Mouse (Mus musculus) neural tube, embryonic 13.5 days (tissue): ENCODE measurements around the gene 1700020N01Rik. TPM values are rescaled to one million over a fixed set of nuclear protein-coding genes. Genes with fewer than 3 reads are reported as not detected.

ENCODE experiments used
- ATAC-seq: fragments of 200-750 bp; cut with Nextera tagmentation; 2 replicates; pipeline ENCODE4 v1.8.0; 2017; ENCODE audit warnings: low read depth, mild to moderate bottlenecking, moderate TSS enrichment, moderate library complexity
- H3K27ac ChIP-seq: fragments of 300-500 bp; sonication (generic); replicated peaks from 2 replicates; pipeline ENCODE4 v1.5.1; 2015; ENCODE audit warnings: moderate library complexity, mild to moderate bottlenecking, inconsistent platforms
- H3K27me3 ChIP-seq: fragments of 300-500 bp; sonication (generic); 2 replicates; pipeline ENCODE4 v1.6.1; 2015; ENCODE audit warnings: mild to moderate bottlenecking, inconsistent platforms
- H3K36me3 ChIP-seq: fragments of 300-500 bp; sonication (generic); 2 replicates; pipeline ENCODE4 v1.6.1; 2015; ENCODE audit warnings: mild to moderate bottlenecking, inconsistent platforms
- H3K4me1 ChIP-seq: fragments of 300-500 bp; sonication (generic); replicated peaks from 2 replicates; pipeline ENCODE4 v1.6.1; 2015; ENCODE audit warnings: inconsistent platforms
- H3K4me2 ChIP-seq: fragments of 300-500 bp; sonication (generic); 2 replicates; pipeline ENCODE4 v1.6.1; 2015; ENCODE audit warnings: inconsistent platforms, mild to moderate bottlenecking, moderate library complexity
- H3K4me3 ChIP-seq: fragments of 300-500 bp; sonication (generic); 2 replicates; pipeline ENCODE4 v1.5.1; 2015; ENCODE audit warnings: mild to moderate bottlenecking, inconsistent platforms
- H3K9ac ChIP-seq: fragments of 300-500 bp; sonication (generic); 2 replicates; pipeline ENCODE4 v1.6.1; 2015; ENCODE audit warnings: moderate library complexity, mild to moderate bottlenecking, inconsistent platforms
- H3K9me3 ChIP-seq: fragments of 300-500 bp; sonication (generic); 2 replicates; pipeline ENCODE4 v1.6.1; 2016; ENCODE audit warnings: inconsistent platforms
- WGBS: fragments of 180-500 bp; shearing (Covaris S2); methylation state at CpG from one replicate; pipeline ENCODE4 v1.1.7; 2015; 5-methylcytosine and 5-hydroxymethylcytosine counted together
- polyA plus RNA-seq: library from polyadenylated mRNA; unstranded; fragments of >200 nt; fragmentation: Nextera tagmentation; extraction: Ambion mirVana; gene quantifications from 2 replicates; pipeline ENCODE4 v1.2.1, GENCODE M21; 2015

1700020N01Rik gene
- polyA plus RNA-seq: not detected in 2 replicates

DNA sequence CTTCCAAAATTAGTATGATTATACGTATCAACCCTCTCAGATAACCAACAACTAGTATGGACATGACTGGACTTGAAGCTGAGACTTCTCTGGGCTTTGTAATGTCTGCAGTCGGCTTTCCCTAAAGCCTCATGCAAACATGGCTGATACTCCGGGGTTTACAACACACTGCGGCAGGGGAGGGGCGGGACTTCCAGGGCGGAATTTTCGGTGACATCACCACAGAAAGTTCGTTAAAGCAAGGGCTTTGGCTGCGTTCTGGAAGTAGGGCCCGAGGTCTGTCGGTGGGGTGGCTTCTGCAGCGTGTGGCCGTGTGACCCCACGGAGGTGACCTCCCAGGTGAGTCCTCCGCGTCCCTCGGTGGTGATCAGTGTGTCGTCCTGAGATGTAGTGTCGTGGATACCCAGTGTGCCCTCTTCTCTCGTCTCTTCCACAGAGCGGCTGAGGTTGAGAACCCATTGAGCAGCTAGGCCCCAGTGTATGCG, at the start of gene 1700020N01Rik:
Gene 1700020N01Rik, plus strand, starts transcription at position 250 of the 485 bp plus-strand sequence.
- no peaks in the 10 kb centered on the region for H3K9me3 ChIP-seq
- H3K4me1 ChIP-seq: no peaks in the 10 kb centered on the region
- H3K9ac ChIP-seq: no peak within 1 kb of the TSS
- H3K4me3 ChIP-seq: no peak within 1 kb of the TSS
- H3K27me3 ChIP-seq: no peaks in the 10 kb centered on the region
- WGBS: 96% methylated on average over 22 of the region's 22 CpGs
- ATAC-seq: no peak
- H3K36me3 ChIP-seq: no peaks in the 10 kb centered on the region
- H3K27ac ChIP-seq: no peak within 1 kb of the TSS
- no peak within 1 kb of the TSS for H3K4me2 ChIP-seq

GRCm38 (mm10) chr10:21543576-21544278, 49.2 kb upstream of the 1700020N01Rik start:
- WGBS: 55% methylated on average over 3 of the region's 3 CpGs
- H3K9ac ChIP-seq: no peak overlapping the region
- ATAC-seq: no peak
- H3K36me3 ChIP-seq: no peaks in the 10 kb centered on the region
- peaks cover 13% of the 10 kb centered on the region for H3K4me1 ChIP-seq
- no peaks in the 10 kb centered on the region for H3K9me3 ChIP-seq
- no peak overlapping the region for H3K4me3 ChIP-seq
- H3K27ac ChIP-seq: no peak overlapping the region
- H3K27me3 ChIP-seq: no peaks in the 10 kb centered on the region
- H3K4me2 ChIP-seq: no peak overlapping the region

GRCm38 (mm10) chr10:21544721-21545120, 48.2 kb upstream of the 1700020N01Rik start:
- no peak overlapping the region for H3K9ac ChIP-seq
- peaks cover 13% of the 10 kb centered on the region for H3K4me1 ChIP-seq
- H3K27ac ChIP-seq: no peak overlapping the region
- H3K27me3 ChIP-seq: no peaks in the 10 kb centered on the region
- no peak overlapping the region for H3K4me2 ChIP-seq
- 89% methylated on average over 4 of the region's 4 CpGs for WGBS
- no peak for ATAC-seq
- H3K9me3 ChIP-seq: no peaks in the 10 kb centered on the region
- H3K36me3 ChIP-seq: no peaks in the 10 kb centered on the region
- H3K4me3 ChIP-seq: no peak overlapping the region

DNA sequence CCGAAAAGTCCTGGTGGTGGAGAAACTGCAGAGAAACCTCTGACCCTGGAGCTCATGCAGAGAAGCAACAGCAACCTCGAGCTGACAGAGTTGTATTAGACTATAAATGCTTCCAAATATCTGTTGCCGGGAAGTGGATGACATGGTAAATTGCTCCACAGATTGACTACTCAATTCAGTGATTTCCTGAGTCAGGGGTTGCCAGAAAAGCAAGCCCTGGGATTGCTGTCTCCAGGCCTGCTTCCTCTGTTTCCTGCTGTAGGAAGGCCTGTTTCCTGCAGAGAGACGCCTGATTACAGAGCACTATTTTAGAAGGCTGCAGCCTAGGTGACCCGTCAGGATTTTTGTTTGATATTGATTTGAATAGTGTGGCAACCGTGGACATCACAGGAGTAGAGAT, 47.5 kb upstream of the 1700020N01Rik start:
- WGBS: 37% methylated on average over 6 of the region's 6 CpGs
- H3K27ac ChIP-seq: no peak overlapping the region
- ATAC-seq: no peak

DNA sequence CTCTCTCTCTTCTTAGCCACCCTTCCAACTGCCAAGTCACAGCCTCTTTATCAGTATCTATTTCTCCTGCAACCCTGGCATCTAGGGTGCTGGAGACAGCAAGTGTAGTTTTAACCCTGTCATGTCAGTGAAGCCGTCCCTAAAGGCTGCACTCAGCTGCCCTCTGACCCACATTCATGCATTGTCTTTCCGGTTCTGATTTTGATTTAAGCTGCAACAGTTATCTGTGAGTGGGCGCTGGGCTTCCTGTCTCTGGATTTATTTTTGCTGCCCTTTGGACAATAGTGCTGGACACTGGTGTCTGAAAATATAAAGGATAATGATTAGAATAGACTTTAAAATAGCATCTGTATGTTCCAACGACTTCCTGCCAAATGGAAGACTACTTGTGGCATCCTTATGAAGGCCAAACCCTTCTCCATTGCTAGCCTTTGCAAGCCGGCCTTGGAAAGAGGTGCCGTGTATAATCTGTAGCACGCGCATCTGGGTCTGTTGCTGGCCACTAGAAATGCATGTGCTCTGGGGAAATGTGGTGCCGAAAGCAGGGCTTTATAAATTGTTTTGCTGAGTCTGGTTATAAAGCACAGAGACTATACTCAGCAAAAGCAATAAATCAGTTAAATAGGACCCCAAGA, 44.0 kb upstream of the 1700020N01Rik start:
- Histone ChIP-seq H3K4me2 (no peak overlapping the region), H3K27me3 (no peaks in the 10 kb centered on the region), H3K4me1 (peaks cover 6% of the 10 kb centered on the region), H3K36me3 (no peaks in the 10 kb centered on the region), H3K9ac (no peak overlapping the region), H3K27ac (no peak overlapping the region), H3K4me3 (no peak overlapping the region), H3K9me3 (no peaks in the 10 kb centered on the region)
- ATAC-seq: no peak
- 70% methylated on average over 9 of the region's 9 CpGs for WGBS

More for the DNA sequence above, 47.5 kb upstream of the 1700020N01Rik start:
- no peaks in the 10 kb centered on the region for H3K36me3 ChIP-seq
- H3K27me3 ChIP-seq: no peaks in the 10 kb centered on the region
- no peaks in the 10 kb centered on the region for H3K9me3 ChIP-seq
- no peak overlapping the region for H3K9ac ChIP-seq
- H3K4me3 ChIP-seq: no peak overlapping the region
- H3K4me1 ChIP-seq: peaks cover 13% of the 10 kb centered on the region
- H3K4me2 ChIP-seq: no peak overlapping the region

DNA sequence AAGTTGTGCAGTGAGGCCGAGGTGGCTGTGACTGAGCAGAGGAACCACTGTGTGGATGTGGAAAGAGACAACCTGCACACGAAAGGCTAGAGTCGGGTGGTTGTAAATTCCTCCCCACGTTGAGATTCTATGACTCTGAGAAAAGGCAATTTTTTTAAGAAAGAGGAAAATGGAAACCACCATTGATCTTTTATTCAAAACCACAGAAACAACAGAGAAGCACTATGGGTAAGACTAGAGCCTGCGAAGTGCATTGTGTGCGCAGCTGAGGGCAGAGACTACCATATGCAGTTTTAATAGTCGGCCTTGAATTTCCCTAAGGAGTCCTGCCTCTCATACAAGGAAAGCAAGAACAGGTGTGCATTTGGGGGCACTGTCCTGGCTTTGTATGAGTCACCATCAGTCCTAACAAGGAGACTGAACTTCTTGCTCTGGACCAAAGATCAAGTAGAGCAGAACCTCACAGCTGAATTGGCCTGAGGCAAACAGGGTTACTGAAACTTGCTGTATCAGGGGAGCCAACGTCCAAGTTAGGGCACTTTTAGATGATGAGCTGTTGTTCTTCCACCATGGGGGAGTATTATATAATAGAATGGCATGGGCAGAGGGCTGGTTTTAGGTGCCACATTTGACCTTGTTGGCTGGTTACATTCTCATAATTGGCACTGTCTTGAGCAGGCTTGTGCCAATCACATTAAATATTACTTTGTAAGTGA, 39.8 kb upstream of the 1700020N01Rik start:
- 87% methylated on average over 8 of the region's 8 CpGs for WGBS
- H3K4me1 ChIP-seq: peaks cover under 1% of the 10 kb centered on the region
- H3K9ac ChIP-seq: no peak overlapping the region
- no peak overlapping the region for H3K4me3 ChIP-seq
- H3K4me2 ChIP-seq: no peak overlapping the region
- H3K36me3 ChIP-seq: no peaks in the 10 kb centered on the region
- no peaks in the 10 kb centered on the region for H3K27me3 ChIP-seq
- no peak for ATAC-seq
- H3K9me3 ChIP-seq: no peaks in the 10 kb centered on the region
- H3K27ac ChIP-seq: no peak overlapping the region

DNA sequence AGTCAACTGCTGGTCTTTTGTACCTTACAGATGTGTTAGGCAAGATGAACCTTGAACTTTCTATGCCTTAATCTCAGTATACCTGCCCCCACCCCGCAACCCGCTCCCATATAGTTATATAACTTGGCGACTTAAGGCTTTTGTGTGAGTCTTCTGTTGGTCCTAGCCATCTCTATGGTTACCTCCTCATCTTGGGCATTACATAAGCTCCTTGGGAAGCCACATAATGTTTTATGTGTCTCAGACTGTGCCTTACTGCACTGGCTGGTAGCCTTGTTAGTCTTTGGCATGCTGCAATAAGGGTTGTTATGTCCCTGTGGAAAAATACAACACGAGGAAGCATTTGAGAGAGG, 39.3 kb upstream of the 1700020N01Rik start:
- no peaks in the 10 kb centered on the region for H3K27me3 ChIP-seq
- 83% methylated on average over 4 of the region's 4 CpGs for WGBS
- no peaks in the 10 kb centered on the region for H3K9me3 ChIP-seq
- ATAC-seq: no peak
- H3K27ac ChIP-seq: no peak overlapping the region
- H3K4me3 ChIP-seq: no peak overlapping the region
- no peak overlapping the region for H3K4me2 ChIP-seq
- H3K4me1 ChIP-seq: peaks cover 6% of the 10 kb centered on the region
- H3K36me3 ChIP-seq: no peaks in the 10 kb centered on the region
- H3K9ac ChIP-seq: no peak overlapping the region

DNA sequence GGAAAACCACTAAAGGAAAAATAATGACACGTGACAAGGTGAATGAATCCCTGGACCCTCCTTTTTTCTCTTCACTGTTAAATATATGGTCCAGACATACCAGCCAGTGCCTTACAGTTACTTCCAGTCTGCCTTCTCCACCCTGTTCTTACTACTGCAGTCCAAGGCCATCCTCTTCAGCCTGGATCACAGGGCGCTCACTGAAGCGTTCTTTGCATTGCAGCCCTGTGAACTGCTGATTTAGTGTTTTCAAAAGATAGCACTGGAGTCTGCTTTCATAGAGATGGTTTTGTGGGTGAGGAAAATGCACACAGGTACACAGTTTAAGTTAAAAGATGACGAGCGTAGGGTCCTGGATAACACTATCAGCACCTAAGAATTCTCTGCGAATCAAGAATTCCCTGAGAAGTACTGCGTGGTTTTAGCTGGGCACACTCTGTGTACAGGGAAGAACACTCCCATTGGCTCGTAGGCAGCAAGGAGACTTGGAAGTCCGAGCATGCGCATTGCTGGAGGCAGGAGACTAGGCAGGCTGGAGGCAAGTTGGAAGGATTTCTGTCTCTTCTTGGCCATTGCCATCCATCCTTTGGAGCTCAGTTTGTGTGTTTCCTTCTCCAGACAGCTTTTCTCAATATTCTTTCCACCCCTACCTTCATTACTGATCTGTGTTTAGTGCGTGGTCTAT, 37.9 kb upstream of the 1700020N01Rik start:
- 86% methylated on average over 11 of the region's 11 CpGs for WGBS
- H3K9ac ChIP-seq: no peak overlapping the region

GRCm38 (mm10) chr10:21559769-21560168, 33.2 kb upstream of the 1700020N01Rik start:
- Histone ChIP-seq H3K9ac (no peak overlapping the region), H3K27ac (peak overlapping the region; percentile 47), H3K9me3 (no peaks in the 10 kb centered on the region), H3K4me2 (peak overlapping the region; percentile 38), H3K4me3 (peak overlapping the region; percentile 12; the same call in 1 of the 2 replicates), H3K27me3 (no peaks in the 10 kb centered on the region), H3K36me3 (no peaks in the 10 kb centered on the region), H3K4me1 (peaks cover 21% of the 10 kb centered on the region)
- 38% methylated on average over 15 of the region's 15 CpGs for WGBS
- peak; percentile 71 for ATAC-seq

More for the DNA sequence above, 37.9 kb upstream of the 1700020N01Rik start:
- Histone ChIP-seq H3K4me3 (no peak overlapping the region), H3K4me1 (peaks cover 14% of the 10 kb centered on the region), H3K9me3 (no peaks in the 10 kb centered on the region), H3K36me3 (no peaks in the 10 kb centered on the region), H3K27ac (no peak overlapping the region), H3K27me3 (no peaks in the 10 kb centered on the region), H3K4me2 (no peak overlapping the region)
- ATAC-seq: no peak

DNA sequence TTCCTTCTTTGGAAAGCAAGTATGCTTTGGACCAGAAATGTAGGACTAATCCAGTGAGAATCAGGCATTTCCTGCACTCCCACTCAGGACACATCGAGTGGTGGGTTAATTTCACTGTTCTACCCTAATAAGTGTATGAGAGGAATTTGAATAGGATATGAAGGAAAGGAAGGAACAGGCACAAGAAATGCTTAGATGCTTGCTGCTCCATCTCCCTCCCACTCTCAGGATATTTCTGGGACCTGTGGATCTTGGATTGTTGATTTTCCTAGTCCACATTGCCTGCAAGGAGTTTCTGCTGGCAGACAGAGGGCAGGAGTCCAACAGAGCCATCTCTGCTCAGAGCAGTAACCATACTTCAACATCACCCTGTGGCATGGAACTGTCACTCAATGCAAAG, 31.8 kb upstream of the 1700020N01Rik start:
- Histone ChIP-seq H3K4me2 (no peak overlapping the region), H3K4me1 (peaks cover 21% of the 10 kb centered on the region), H3K4me3 (no peak overlapping the region), H3K27me3 (no peaks in the 10 kb centered on the region), H3K36me3 (no peaks in the 10 kb centered on the region), H3K27ac (no peak overlapping the region), H3K9me3 (no peaks in the 10 kb centered on the region), H3K9ac (no peak overlapping the region)
- ATAC-seq: no peak
- 82% methylated on average over 1 of the region's 1 CpGs for WGBS

DNA sequence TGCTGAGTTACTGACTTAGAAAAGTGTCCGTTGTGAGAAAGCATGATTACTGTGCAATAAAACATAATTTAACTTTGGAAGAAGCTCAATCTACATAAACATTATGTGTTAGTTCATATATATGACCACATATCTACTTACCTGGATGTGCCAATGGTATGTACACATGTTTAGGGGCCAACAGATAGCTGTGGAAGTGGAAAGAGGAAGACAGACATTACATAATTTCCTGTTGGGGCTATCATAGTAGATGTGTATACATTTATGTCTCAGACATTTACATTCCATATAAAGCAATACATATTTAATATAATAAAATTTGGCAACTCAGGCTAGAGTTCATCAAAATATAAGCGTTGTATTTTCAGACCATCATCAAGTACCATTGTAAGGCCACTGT, 29.5 kb upstream of the 1700020N01Rik start:
- Histone ChIP-seq H3K9ac (no peak overlapping the region), H3K36me3 (no peaks in the 10 kb centered on the region), H3K4me2 (no peak overlapping the region), H3K9me3 (no peaks in the 10 kb centered on the region), H3K27ac (no peak overlapping the region), H3K4me3 (no peak overlapping the region), H3K4me1 (peaks cover 17% of the 10 kb centered on the region), H3K27me3 (no peaks in the 10 kb centered on the region)
- no peak for ATAC-seq
- WGBS: 90% methylated on average over 2 of the region's 2 CpGs

DNA sequence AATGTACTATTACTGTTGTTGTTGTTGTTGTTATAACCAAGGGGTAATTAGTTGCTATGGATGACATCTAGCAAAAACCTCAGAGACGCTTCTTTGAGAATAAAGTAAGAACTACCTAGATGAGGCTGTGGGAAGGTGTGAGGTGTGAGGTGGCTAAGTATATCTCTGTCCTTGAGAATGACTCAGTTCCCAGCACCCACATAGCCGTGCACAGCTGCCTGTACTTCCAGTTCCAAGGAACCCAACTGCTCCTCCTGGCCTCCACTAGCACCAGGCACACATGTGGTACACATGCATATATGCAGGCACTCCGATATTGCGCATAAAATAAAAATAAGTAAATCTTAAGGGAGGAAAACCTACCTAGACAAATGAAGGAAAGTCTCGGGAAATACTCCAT, 28.8 kb upstream of the 1700020N01Rik start:
- peaks cover 14% of the 10 kb centered on the region for H3K4me1 ChIP-seq
- H3K36me3 ChIP-seq: no peaks in the 10 kb centered on the region
- no peaks in the 10 kb centered on the region for H3K27me3 ChIP-seq
- WGBS: 93% methylated on average over 5 of the region's 5 CpGs
- no peak overlapping the region for H3K4me2 ChIP-seq
- H3K9ac ChIP-seq: no peak overlapping the region
- H3K4me3 ChIP-seq: no peak overlapping the region
- H3K27ac ChIP-seq: no peak overlapping the region
- no peaks in the 10 kb centered on the region for H3K9me3 ChIP-seq
- no peak for ATAC-seq
